Mouse (Mus musculus) thymus, postnatal 14 days (tissue): ENCODE results near the gene Taf8.

ENCODE experiments used
- DNase-seq: peaks from one replicate; pipeline ENCODE4 v3.0.0; 2021

The Taf8 gene

DNA sequence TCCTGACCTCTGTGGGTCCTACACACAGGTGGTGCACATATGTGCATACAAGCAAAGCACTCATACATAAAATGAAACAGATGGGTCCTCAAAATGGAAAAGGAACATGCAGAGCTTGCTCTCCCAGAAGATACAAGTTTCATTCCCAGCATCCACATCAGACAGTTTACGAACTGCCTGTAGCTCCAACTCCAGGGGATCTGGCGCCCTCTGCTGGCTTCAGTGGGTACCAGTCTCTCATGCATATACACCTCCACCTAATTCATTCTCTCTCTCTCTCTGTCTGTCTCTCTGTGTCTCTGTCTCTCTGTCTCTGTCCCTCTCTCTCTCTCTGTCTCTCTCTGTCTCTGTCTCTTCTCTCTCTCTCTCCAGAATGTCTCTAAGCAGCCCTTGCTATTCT lies 19.7 kb downstream of the Taf8 start:
- DNase-seq: peak; percentile 81

DNA sequence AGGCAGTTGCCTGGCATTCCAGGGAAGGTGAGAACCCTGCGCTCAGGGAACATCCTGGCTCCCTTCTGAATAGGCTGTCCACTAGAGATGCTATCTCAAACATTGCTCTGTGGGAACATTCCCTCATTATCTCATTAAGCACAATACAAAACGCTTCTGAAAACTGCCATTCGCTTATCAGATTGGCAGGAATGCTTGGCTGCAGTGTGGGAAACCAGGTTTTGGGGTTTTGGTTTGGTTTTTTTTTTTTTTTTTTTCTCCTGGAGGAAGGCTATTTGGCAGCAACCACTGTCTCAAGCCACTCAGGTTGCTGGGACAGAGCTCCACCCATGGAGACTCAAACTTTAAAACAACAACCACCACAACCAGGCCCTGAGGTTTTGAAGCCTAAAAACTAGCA lies 22.2 kb downstream of the Taf8 start:
- DNase-seq: no peak

DNA sequence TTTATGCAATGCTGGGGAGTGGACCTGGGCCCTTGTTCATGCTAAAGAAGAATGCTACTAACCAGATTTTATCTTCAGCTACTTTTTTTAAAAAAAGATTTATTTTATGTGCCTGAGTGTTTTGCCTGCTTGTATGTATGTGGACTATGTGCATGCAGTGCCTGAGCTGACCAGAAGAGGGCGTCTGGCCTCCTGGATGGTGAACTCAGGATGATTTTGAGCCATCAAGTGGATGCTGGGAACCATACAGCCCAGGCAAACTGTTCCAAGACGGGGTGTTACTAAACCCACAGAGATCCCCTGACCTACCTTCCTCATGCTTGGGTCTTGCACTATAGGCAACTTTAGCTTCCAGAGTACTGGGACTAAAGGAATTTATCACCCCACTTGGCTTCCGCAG lies 26.4 kb downstream of the Taf8 start:
- DNase-seq: peak; percentile 50

DNA sequence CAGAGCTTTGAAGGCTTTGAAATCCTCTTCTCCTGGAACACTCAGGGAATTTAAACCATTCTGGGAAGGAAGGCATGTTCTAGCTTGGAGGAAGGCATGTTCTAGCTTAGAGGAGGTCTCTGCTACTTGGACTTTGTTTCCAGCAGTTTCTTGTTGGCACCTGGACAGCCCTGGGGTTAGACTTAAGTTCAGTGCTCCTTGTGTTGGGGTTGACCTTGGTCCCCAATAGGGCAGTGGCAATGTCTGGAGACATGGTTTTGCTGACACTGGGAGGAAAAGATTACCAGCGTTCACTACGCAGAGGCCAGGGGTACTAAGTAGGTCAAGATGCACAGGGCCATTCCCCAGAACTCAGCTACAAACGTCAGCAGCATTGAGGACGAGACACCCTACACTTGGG lies 26.9 kb downstream of the Taf8 start:
- DNase-seq: no peak

DNA sequence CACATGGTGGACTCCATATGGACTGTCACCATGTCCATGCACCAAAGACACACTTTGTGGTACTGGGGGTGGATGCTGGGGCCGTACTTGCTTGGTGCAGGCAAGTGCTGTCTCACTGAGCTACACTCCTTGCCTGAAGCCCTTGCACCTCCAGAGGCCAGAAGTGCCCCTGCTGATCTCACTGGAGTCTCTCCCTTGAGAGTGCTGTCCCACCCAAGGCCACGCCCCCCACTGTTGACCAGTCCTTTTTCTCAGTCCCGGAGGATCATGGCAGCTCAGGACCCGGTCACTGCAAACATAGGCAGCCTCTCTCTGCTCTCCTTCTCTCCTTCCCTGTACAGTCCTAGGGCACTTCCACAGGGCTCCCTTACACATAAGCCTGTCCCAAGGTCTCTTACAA lies 27.8 kb downstream of the Taf8 start:
- no peak for DNase-seq

DNA sequence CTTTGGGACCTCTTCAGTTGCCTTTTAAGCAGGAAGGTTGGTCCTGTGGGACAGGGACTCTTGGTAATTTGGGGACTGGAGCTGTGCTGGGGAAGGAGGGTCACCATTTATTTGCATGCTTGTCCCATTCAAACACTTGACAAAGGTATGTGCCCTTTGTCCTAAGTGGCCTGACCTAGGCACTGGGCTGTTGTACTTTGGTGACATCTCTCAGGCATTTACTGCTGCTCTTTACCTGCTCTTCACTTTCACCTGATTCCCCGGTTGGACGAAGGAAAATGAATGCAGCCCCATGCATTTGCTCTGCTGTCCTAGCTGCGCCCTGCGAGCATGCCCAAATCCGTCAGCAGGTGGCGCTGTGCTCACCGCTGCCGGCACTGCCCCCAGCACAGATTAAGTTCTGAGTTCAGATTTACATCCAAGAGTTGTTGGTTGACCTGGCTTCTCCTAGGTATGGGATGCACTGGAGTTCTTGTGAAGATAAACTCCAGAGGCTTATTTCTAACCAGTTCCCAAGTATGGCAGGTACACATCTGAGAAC lies 28.6 kb downstream of the Taf8 start:
- peak; percentile 79 for DNase-seq

DNA sequence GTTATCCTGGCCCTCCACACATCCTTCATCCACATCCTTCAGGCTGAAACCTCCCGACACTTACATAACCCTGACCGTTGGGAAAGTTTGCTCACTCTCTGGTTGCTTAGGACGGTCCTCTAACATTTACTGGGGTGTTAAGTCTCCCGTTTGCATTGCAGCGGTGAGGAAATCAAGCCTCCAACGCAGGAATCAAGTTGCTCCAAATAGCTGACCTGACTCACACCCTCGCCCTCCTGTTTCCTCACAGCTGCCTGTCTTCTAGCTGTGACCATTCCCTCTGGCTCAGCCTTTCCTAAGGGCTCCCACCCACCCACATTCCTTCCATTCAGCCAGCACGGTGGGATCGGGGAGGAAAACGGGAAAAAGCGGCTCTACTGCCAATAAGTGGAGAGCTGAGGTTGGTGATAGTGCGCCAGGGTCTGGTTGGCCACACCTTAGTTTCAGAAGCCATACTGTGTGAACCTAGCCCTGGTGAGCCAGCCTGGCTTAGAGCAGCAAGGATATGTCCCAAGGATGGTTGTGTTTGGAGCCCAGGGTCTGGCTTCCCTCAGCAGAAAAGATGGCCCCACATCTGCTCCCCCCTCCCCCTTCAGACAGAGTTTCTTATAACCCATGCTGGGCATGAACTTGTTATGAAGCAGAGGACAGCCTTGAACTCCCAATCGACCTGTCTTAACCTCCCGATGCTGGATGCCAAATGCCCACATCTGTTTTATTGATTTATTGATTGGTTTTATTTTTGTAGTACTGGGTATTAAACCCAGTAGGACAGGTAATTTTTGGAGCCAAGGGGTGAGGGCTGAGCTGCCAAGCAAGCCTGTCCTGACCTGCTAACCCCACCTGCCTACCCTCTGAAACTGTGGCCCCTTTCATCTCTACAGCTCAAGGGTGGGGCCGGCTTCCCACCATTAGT lies 29.4 kb downstream of the Taf8 start:
- DNase-seq: no peak

DNA sequence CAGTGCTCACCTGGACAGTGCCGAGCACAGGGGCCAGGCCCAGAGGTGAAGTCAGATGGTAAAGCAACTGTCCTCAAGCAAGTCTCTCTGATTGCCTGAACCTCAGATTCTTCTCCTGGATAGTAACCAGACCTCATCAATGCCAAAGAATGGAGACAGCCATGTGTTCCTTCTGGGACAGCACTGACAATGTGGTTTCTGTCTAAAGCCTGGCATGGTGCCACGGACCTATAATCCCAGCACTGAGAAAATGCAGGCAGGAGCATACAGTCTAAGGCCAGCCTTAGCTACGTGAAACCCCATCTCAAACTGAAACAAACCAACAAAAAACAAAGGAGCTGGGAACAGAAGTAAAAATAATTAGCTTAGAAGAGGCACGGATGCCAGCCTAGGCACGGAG lies 31.4 kb downstream of the Taf8 start:
- no peak for DNase-seq

DNA sequence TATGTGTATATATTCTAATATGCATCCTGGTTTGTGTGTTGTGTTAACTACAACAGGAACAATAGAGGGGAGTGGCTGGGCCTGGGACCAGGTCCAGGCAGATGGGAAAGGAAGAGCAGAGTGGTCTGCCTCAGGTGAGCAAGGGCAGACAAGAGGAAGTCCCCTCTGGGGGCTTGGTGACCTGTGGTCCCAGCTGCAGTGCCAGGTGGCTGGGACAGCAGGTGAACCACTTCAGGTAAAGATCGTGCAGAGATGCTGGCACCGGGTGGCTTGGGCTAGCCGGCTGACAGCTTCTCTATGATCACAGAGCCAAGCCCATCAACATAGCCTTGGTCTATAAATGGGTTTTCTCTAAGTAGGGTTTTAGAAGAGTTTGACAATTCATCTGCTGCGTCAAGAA lies 32.0 kb downstream of the Taf8 start:
- DNase-seq: no peak

DNA sequence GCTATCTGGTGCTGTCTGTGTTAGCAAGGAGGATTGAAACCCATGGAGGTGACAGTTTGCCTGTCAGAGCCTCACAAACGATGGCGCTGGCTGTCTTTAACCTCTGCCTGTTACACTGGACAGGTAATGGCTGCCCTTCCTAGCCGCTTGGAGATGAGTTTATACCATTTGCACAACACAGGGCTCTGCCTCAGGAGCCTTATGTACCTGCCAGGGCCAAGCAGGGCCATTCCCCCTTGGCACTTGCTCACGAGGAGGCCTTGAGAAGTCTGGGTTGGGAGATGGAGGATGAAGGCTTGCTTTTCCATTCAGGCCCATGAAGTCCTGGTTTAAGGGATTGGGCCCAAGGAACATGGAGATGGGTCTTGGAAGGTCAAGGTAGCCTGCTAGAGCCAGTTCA lies 32.5 kb downstream of the Taf8 start:
- no peak for DNase-seq

DNA sequence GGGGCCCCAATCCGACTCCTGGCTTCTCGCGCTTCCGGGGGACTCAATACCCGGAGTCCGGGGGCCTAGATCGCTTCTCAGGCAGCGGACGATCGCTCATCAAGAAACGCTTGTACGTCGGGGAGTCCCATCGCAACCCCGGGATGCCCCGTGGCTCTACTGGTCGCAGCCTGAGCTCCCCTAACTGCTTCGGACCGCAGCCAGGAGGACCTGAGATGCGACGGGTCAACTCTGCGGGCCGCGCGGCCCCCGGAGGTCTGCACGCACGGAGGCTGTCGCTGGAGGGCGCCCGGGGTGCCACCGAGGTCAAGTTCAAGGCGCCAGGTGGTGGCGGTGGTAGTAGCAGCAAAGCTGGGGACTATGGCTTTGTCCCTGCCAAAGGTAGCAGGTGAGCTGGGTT lies 33.6 kb downstream of the Taf8 start:
- peak; percentile 54 for DNase-seq

DNA sequence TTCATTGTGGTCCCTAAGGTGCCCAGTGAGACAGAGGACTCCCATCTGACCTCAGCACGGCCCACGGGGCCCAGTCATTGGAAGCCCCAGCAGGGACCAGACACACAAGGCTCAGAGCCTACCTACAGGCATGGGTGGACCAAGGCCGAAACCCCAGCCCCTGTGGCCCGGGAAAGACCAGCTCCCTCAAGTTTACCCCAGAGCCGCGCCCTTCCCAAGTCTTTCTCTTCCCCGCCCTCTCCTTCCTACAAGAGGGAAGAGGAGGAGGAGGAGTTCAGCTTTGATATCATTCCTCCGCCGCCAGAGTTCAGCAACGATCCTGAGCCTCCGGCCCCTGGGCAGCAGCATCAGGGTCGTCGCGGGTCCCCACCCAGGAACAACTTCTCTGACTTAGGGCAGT lies 34.0 kb downstream of the Taf8 start:
- DNase-seq: no peak

DNA sequence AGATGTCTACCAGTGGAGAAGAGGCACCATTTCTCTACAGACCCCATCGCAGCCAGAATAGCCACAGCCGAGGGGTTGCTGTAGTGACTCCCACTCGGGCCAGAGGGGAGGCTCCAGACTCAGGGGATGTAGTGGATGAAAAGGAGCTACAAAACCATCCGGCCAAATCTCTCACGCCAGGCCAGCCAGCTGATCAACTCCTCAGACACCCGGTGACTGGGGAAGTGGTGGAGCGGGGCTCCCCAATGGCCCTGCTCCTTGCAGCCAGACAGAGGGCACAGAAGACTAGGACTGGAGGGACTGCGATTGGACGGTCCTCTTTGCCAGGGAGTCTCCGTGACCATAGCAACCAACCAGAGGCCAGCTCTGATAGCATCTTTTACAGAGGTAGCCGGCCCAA lies 34.4 kb downstream of the Taf8 start:
- no peak for DNase-seq

DNA sequence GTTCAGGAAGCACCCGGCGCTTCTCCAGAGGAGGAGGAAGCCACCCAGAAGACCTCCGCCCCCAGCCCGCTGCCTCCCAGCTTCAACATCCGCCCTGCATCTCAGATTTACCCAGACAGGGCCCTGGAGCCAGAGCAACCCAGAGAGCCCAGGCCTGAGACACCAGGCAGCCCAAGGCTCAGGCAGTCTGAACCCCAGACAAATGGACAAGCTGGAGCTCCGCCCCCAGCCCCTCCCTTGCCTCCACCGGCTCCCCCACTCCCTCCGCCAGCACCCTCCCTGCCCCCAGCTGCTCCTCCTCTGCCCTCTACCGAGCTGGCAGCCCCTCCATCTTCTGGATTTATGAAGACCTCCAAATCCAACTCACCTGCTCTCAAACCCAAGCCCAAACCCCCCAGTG lies 35.8 kb downstream of the Taf8 start:
- DNase-seq: no peak

DNA sequence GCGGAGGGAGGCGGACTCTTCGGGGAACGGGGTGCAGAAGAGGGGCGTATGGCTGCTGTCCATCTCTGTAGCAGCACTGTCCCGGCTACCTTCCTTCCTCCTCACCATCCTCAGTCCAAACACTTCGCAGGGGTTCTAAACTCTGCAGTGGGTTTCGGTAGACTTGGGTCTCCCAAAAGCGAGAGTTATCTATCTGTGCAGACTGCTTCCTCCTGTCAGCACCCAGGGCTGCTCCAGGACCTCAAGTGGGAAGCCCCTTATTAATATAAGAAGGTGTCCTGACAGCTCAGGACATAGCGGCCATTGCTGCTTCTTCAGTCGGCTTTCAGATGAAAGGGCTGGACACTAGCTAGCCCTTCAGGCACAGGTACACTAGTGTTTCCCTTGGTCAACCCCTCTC lies 37.1 kb downstream of the Taf8 start:
- no peak for DNase-seq

DNA sequence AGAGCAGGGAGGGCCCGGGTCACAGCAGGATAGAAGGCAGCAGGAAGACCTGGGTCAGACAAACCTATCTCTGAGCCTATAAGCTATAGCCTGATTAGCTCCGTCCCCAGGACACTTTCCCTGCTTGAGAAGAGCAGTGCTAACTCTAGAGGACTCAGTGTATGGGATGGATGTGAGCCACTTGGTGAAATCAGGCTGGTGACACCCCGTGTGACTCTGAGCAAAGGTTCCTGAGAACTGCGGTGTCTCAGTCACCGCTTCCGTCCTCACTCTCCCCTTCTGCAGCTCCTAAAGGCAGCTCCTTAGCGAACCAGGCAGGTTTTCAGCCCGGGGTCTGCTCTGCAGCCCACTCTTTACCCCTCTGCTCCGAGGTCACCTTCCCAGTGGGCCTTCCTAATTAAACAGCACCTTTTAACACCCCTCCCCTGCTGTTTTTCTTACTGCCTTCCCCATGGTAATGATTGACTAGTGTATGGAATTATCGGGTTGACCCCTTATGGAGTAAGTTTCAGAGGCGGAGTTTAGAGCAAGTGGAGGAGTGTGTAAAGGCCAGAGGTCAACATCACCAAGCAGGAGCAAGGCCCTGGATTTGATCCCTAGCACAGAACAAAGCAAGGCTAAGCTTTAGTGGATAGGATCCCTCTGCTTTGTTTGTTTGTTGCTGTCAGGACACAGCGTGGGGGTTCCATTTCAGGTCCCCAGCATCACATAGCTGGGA lies 37.7 kb downstream of the Taf8 start:
- no peak for DNase-seq

DNA sequence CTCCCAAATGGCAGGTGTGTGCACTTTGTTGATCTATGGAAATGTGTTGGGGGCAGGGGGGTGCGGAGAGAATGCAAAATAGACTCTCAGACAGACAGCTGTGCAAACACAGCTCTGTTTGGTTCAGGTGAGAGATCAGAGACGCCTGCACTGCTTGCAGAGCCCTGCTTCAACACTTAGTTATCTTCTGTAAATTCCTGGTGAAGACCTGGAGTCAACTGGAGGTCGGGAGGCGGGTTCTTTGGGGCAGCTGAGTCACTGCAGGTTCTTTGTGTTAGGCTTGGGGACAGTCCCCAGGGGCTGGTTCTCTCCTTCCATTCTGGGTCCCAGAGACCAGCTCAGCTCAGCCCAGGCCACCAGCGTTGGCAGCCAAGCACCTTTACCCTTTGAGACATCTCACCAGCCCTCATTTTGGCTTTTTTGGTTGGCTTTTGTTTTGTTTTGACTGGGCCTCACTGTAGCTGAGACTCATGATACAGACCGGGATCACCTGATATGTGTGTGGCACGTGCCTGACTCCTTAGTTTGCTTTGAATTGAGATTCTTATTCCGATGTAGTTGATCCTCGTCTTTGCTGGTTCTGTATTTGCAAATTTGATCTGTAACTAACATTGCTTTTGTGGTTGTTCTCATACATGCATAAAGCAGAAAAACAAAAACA lies 39.2 kb downstream of the Taf8 start:
- no peak for DNase-seq

DNA sequence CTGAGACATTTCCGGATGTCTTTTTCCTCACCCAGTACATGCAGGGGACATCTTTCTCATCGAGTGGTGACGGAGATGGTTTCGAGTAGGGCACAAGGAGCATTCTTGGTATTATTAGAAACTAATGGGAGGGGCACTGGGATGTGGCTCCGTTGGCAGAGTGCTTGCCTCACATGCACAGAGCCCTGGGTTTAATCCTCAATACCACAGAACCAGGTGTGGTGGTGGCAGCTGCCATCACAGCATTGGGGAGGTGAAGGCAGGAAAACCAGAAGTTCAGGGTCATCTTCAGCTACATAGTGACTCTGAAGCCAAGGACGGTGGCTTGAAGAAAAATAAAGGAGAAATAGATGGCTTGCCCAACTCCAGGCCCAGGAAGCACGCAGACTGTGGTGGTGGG lies 39.9 kb downstream of the Taf8 start:
- DNase-seq: no peak

DNA sequence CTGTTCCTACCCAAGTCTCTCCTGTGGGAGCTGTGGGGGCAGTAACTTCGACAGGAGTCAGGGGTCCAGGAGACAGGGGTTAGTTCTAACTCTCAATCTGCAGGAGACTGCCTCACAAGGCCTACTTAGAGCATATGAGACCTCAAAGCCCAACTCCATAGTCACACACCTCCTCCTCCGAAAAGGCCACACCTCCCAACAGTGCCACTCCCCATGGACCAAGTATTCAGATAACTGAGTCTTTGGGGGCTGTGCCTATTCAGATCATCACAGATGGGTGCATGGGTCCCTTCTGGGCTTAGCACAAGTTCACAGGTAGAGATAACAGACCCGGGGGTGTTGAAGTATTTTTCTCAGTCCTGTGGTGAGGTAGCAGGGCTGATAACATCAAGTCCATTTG lies 40.4 kb downstream of the Taf8 start:
- DNase-seq: no peak

DNA sequence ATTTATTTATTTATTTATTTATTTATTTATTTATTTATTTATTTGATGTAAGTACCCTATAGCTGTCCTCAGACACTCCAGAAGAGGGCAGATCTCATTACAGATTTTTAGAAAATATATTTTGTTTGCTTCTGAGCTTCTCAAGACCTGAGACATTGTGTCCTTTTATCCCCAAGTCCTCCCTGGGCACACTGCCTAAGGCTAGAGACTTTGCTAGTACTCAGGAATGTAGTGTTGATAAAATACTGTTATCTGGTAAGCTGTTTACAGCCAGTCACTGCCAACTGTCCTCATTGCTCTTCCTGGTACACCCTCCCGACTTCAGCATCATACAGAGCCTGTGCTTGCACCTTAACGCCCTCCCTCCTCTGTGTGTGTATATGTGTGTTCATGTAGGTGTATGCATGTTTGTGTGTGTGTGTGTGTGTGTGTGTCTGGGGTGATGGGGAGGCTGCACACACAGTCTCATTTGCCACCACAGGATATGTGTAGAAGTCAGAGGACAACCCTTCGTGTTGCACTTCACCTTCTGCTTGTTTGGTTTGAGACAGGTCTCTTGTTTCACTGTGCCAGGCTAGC lies 42.7 kb downstream of the Taf8 start:
- DNase-seq: no peak

DNA sequence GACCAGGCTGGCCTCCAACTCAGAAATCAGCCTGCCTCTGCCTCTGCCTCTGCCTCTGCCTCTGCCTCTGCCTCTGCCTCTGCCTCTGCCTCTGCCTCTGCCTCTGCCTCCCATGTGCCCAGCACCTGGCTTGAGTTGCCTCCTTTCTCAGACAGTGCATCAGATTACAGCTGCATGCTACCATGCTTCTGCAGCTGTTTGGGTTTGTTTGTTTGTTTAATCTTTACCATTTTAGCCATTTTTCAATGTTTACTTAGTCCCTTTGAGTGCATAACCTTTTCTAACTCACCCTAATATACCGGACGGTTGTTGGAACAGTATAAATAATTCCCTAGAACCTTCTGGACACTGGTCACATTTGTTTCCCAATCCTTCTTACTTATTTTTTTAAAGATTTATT lies 43.2 kb downstream of the Taf8 start:
- DNase-seq: no peak

DNA sequence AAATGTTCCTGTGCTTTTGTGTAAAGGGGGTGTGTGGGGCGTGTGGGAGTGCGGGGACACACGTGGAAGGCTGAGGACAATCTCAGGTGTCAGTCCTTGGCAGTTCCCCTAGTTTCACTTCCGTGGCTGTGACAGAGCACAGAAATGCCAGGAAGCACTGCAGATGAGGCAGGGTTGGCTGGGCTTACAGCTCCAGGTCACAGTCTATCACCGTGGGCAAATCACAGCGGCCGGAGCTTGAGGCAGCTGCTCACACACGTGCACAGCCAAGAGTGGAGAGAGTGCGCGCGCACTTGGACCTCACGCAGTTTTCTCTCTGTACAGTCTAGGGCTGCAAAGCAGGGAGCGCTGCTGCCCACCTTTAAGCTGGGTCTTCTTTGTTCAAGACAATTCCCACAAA lies 43.8 kb downstream of the Taf8 start:
- DNase-seq: no peak

DNA sequence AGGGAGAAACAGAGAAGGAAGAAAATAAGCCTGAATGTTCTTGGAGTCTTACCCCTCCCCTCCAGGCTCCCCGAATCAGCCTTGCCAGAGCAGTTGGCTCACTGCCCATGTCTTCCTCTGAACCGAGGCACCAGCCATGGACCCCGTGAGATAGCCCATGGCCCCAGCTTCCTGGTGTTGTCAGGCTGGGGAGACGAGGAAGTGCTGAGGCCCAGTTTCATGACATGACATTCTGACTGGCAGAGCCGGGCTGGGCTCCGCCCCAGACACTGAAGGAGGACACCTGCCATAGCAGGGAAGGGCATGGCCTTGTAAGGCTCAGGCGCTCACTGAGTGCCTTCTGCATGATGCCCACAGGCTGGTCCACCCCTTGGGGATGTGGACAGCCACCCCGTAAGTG lies 47.4 kb downstream of the Taf8 start:
- DNase-seq: peak; percentile 51
